Mouse (Mus musculus) adrenal gland, adult 10 weeks (tissue): ENCODE measurements around the gene Tmtc1. TPM values are rescaled to one million over a fixed set of nuclear protein-coding genes. Genes with fewer than 3 reads are reported as not detected.

ENCODE experiments used
- polyA plus RNA-seq: library from polyadenylated mRNA; stranded (reverse); fragments of 350-450 nt; fragmentation: Illumina TruSeq; extraction: RNeasy Lipid Tissue Mini Kit (QIAGEN cat#74804); gene quantifications from one replicate; pipeline ENCODE4 v1.2.3, GENCODE M21; 2014; ENCODE audit warnings: low read depth, low replicate concordance

The Tmtc1 gene
- 21.7 TPM for polyA plus RNA-seq

DNA sequence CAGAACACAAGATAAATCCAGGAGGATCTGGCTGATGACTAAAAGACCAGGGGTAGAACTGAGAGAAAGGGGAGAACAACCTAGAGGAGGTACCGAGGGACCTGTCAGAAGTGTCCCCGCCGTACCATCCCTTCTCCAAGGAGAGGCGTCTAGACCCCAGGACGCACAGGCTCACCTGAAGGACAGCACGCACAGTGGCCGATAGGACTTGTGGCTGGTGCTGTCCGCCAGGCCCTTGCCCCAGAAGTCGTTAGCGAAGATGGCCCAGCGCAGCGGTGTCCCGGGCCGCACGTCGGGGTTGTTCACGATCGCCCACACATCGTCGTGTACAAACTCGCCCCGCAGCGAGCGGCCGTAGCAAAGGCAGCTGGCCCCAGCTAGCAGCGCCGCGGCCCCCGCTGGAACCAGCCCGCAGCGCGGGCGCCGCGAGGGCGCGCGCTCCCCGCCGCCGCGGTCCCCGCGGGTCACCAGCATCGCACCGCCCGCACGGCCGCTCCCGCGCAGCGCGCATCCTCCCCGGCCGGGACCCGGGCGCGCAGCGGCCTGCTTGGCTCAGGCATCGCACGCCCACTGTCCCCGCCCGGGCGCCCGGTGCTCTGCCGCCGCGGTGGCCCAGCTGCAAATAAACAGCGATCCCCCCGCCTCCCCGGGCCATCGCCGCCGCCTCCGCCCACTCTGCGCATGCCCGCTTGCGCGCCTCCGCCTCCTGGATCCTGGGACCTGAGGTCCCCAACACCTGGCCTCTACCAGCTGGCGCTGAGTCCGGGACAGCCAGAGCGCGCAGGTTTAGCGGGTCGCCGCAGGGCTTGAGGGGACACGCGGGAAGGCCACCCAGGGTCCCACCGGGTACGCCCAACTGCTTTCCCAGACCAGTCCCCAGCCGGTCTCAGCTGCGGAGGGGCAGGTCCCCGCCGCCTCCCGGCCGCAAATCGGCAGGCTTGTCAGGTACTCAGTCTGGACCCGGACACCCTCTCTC lies at the start of gene Tmtc1:
Tmtc1 (minus strand) TSS at position 664 of the 976 bp plus-strand sequence.

DNA sequence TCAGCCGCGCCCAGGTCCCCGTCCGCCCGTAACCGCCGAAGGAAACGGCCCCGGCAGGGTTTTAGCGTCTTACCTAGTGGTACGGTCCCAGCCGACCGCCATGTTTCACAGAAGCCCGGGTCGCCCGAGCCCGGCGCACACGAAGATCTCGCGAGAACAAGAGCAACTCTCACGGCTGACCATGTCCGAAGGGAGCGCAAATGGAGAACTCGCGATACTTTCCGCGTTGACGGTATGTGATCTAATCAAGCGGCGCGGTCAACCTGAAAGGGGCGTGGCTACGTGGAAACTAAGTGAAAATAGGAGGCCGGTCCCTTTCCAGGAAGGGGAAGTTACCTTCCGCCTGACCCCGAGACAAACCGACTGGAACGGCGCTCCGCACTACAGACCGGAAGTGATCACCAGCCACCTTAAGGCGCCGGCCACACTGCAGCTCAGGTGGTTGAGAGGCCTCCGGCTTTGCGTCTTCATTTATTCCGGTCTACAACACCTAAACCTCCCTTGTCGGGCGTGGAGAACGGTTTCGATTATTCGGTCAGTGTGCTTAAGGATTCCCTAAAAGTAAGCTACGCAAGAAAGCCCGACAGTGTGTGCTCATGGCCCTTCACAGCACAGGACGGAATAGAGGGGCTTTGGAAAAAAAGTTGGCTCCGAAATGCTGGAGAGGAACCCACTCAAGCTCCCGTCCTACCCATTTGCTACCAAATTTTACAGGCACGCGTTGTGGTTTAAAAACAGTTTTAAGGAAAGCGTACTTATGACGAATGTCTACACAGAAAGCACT lies 232.1 kb downstream of the Tmtc1 start, which contains the start of gene Ergic2:
Ergic2 (minus strand) TSS at position 478 of the 784 bp plus-strand sequence.

Other genes starting within 250 kb of the Tmtc1 start
- gene Ergic2, start 232.0 kb downstream of the Tmtc1 start, polyA plus RNA-seq: 278 TPM